ENCODE assay signal across 10 mouse cellular contexts in genomic region chr5:112655986-112656541, GRCm38 (mm10).
DNase-seq lines count a peak whose midpoint lies in the region; ATAC-seq and TF ChIP-seq lines count a peak whose summit lies in the region.
"Had no signal": no experiment of that assay in that cellular context is flagged by ENCODE, and none has a peak within 500 bp of the region (broad histone marks: within the 10 kb centered on the region; RNA-seq: fewer than 3 reads in every experiment).

No protein-coding gene starts in this region.

- WGBS in kidney, adult 2 months, result 3% methylated on average over 15 of the region's 15 CpGs
- WGBS in forebrain, embryonic 10.5 days, result under 1% methylated on average over 15 of the region's 15 CpGs
- WGBS in intestine, embryonic 15.5 days, result 4% methylated on average over 15 of the region's 15 CpGs
- under 1% methylated on average over 15 of the region's 15 CpGs for WGBS in neural tube, embryonic 12.5 days

- ATAC-seq in intestine, embryonic 15.5 days, result no peak
- no peak for ATAC-seq in neural tube, embryonic 12.5 days (ENCODE audit: low FRiP score, low read depth)

- no peaks in the 10 kb centered on the region for H3K4me1 ChIP-seq in kidney, adult 2 months (ENCODE audit: control insufficient read depth, insufficient read depth, low read length)
- H3K4me1 ChIP-seq in forebrain, embryonic 10.5 days, result peaks cover 81% of the 10 kb centered on the region
- H3K4me1 ChIP-seq in intestine, embryonic 15.5 days (replicated peaks), result no peaks in the 10 kb centered on the region; the same call in 1 of the 2 replicates
- H3K4me1 ChIP-seq in neural tube, embryonic 12.5 days, result peaks cover 22% of the 10 kb centered on the region

- no peaks in the 10 kb centered on the region for H3K27me3 ChIP-seq in kidney, adult 2 months (replicated peaks; ENCODE audit: control insufficient read depth, insufficient read depth, low read length)
- peaks cover 34% of the 10 kb centered on the region for H3K27me3 ChIP-seq in forebrain, embryonic 10.5 days (ENCODE audit: poor library complexity, severe bottlenecking)
- H3K27me3 ChIP-seq in intestine, embryonic 15.5 days (replicated peaks), result 0 out of 2 replicates have a peak, but pooled peaks cover 2% of the 10 kb centered on the region
- no peaks in the 10 kb centered on the region for H3K27me3 ChIP-seq in neural tube, embryonic 12.5 days (replicated peaks)

- H3K9me3 ChIP-seq in forebrain, embryonic 10.5 days, result no peaks in the 10 kb centered on the region
- no peaks in the 10 kb centered on the region for H3K9me3 ChIP-seq in intestine, embryonic 15.5 days
- no peaks in the 10 kb centered on the region for H3K9me3 ChIP-seq in neural tube, embryonic 12.5 days

- TF ChIP-seq CTCF in kidney, adult 2 months (conservative IDR thresholded peaks at IDR 0.05; ENCODE audit: insufficient read depth, insufficient read length, low read depth, low read length), result no peak

- H3K27ac ChIP-seq in kidney, adult 2 months (ENCODE audit: insufficient read depth, low read depth, low read length), result no peak overlapping the region
- H3K27ac ChIP-seq in forebrain, embryonic 10.5 days, result peak overlapping the region; percentile 88
- H3K27ac ChIP-seq in intestine, embryonic 15.5 days, result no peak overlapping the region
- H3K27ac ChIP-seq in neural tube, embryonic 12.5 days, result no peak overlapping the region
- H3K27ac ChIP-seq: macrophage had no signal

- TF ChIP-seq POLR2A in kidney, adult 2 months (IDR thresholded peaks at IDR 0.05; ENCODE audit: low read depth, low read length), result no peak

- H3K9ac ChIP-seq in intestine, embryonic 15.5 days, result no peak overlapping the region
- H3K9ac ChIP-seq in neural tube, embryonic 12.5 days, result peak overlapping the region; percentile 5; the same call in 1 of the 2 replicates

- H3K4me2 ChIP-seq in intestine, embryonic 15.5 days (replicated peaks), result peak overlapping the region; percentile 37
- peak overlapping the region; percentile 56 for H3K4me2 ChIP-seq in neural tube, embryonic 12.5 days (replicated peaks)

- peak; percentile 14 to 27 for DNase-seq in kidney, postnatal 4 days
- DNase-seq in kidney, adult 2 months, result no peak
- peak; percentile 52 for DNase-seq in forebrain, embryonic 10.5 days (ENCODE audit: extremely low spot score, low spot score)
- DNase-seq in layer of hippocampus, postnatal 14 days (ENCODE audit: low spot score in 2 of 2), result no peak
- no peak for DNase-seq in left cerebral cortex, adult 18-20 months (ENCODE audit: low spot score in 2 of 2)
- DNase-seq in cerebellum, postnatal 25 days, result no peak
- DNase-seq: cerebellum, adult 9-10 months had no signal

- no peaks in the 10 kb centered on the region for H3K36me3 ChIP-seq in kidney, adult 2 months (ENCODE audit: control insufficient read depth, insufficient read depth, low read length)
- no peaks in the 10 kb centered on the region for H3K36me3 ChIP-seq in forebrain, embryonic 10.5 days (replicated peaks)
- H3K36me3 ChIP-seq in intestine, embryonic 15.5 days, result no peaks in the 10 kb centered on the region
- no peaks in the 10 kb centered on the region for H3K36me3 ChIP-seq in neural tube, embryonic 12.5 days

- H3K4me3 ChIP-seq in kidney, adult 2 months (ENCODE audit: insufficient read depth, low read depth, low read length), result no peak overlapping the region
- H3K4me3 ChIP-seq in forebrain, embryonic 10.5 days, result peak overlapping the region; percentile 46
- no peak overlapping the region for H3K4me3 ChIP-seq in intestine, embryonic 15.5 days (replicated peaks)
- 0 out of 2 replicates have a peak overlapping the region, but pooled peaks have one; percentile 5 for H3K4me3 ChIP-seq in neural tube, embryonic 12.5 days

Comparison
In these comparisons a context has a peak if more than half of its experiments do, and no peak if none do; other contexts are left out.
1. DNase-seq: peak in kidney, postnatal 4 days (2 of 2) and forebrain, embryonic 10.5 days (single experiment); none in kidney, adult 2 months (single experiment), layer of hippocampus, postnatal 14 days (0 of 2), left cerebral cortex, adult 18-20 months (0 of 2) and cerebellum, postnatal 25 days (0 of 2).
2. H3K4me3 ChIP-seq: peak in forebrain, embryonic 10.5 days (single experiment) and neural tube, embryonic 12.5 days (single experiment); none in kidney, adult 2 months (single experiment) and intestine, embryonic 15.5 days (single experiment).